Mouse (Mus musculus) embryonic facial prominence, embryonic 14.5 days (tissue): ENCODE results near the gene Ciz1. TPM values are rescaled to one million over a fixed set of nuclear protein-coding genes. Genes with fewer than 3 reads are reported as not detected.

Experiments used
- ATAC-seq: fragments of 200-750 bp; cut with Nextera tagmentation; 2 replicates; pipeline ENCODE4 v1.8.0; 2017; ENCODE audit warnings: low read depth, moderate number of reproducible peaks, moderate TSS enrichment
- DNase-seq: peaks from one replicate; pipeline ENCODE4 v3.0.0-alpha.2; 2015; ENCODE audit warnings: low spot score
- H3K27ac ChIP-seq: fragments of 300-500 bp; sonication (generic); replicated peaks from 2 replicates; pipeline ENCODE4 v1.5.1; 2014; ENCODE audit warnings: low read depth, mild to moderate bottlenecking, low read length, moderate library complexity
- H3K27me3 ChIP-seq: fragments of 300-500 bp; sonication (generic); replicated peaks from 2 replicates; pipeline ENCODE4 v1.6.1; 2014; ENCODE audit warnings: low read length; ENCODE audit not compliant: control insufficient read depth, insufficient read depth
- H3K36me3 ChIP-seq: fragments of 300-500 bp; sonication (generic); 2 replicates; pipeline ENCODE4 v1.6.1; 2014; ENCODE audit warnings: low read length, mixed read lengths; ENCODE audit not compliant: control insufficient read depth, insufficient read depth
- H3K4me1 ChIP-seq: fragments of 300-500 bp; sonication (generic); 2 replicates; pipeline ENCODE4 v1.6.1; 2014; ENCODE audit warnings: antibody characterized with exemption, low read length; ENCODE audit not compliant: control insufficient read depth, insufficient read depth
- H3K4me2 ChIP-seq: fragments of 300-500 bp; sonication (generic); 2 replicates; pipeline ENCODE4 v1.6.1; 2014; ENCODE audit warnings: low read depth, mild to moderate bottlenecking, low read length, moderate library complexity, mixed read lengths
- H3K4me3 ChIP-seq: fragments of 300-500 bp; sonication (generic); 2 replicates; pipeline ENCODE4 v1.5.1; 2014; ENCODE audit warnings: low read depth, mild to moderate bottlenecking, low read length
- H3K9ac ChIP-seq: fragments of 300-500 bp; sonication (generic); 2 replicates; pipeline ENCODE4 v1.6.1; 2014; ENCODE audit warnings: low read depth, mild to moderate bottlenecking, low read length, moderate library complexity, mixed read lengths
- H3K9me3 ChIP-seq: fragments of 300-500 bp; sonication (generic); 2 replicates; pipeline ENCODE4 v1.6.1; 2016; ENCODE audit warnings: low read length; ENCODE audit not compliant: control insufficient read depth
- WGBS: fragments of 180-500 bp; shearing (Covaris S2); extraction: QIAGEN DNeasy Blood & Tissue Kit; methylation state at CpG from one replicate; pipeline ENCODE4 v1.1.7; 2014; 5-methylcytosine and 5-hydroxymethylcytosine counted together
- polyA plus RNA-seq: library from polyadenylated mRNA; unstranded; fragments of >200 nt; fragmentation: Nextera tagmentation; extraction: Ambion mirVana; gene quantifications from 2 replicates; pipeline ENCODE4 v1.2.1, GENCODE M21; 2014

Gene Ciz1
- 41.9 and 48.0 TPM in 2 replicates for polyA plus RNA-seq

GRCm38 (mm10) chr2:32352151-32353006, at the start of gene Ciz1:
Gene Ciz1, plus strand, starts transcription at chr2:32352327.
- H3K4me2 ChIP-seq: peak within 1 kb of the TSS; percentile 69
- DNase-seq: peak; percentile 50
- WGBS: 0% methylated on average over 16 of the region's 52 CpGs

DNA sequence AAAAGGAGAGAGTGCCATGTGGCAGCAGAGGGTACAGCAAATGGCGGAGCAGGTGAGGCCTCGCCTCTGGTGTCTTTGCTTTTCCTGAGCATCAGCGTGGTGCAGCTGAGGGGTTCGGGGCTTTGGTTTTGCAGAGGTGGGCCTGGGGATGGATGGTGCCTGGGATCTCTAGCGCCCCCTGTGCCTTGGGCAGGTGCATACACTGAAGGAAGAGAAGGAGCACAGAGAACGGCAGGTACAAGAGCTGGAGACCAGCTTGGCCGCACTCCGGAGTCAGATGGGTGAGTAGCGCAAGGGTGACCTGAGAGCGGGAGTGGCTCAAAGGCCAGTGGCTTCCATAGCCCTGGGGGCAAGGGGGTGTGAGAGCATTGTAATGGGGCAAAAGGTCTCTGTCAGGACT, 49.2 kb upstream of the Ciz1 start:
- Histone ChIP-seq H3K9me3 (no peaks in the 10 kb centered on the region), H3K4me3 (no peak overlapping the region), H3K4me1 (no peaks in the 10 kb centered on the region), H3K4me2 (no peak overlapping the region), H3K27ac (no peak overlapping the region), H3K9ac (no peak overlapping the region), H3K36me3 (peaks cover 99% of the 10 kb centered on the region), H3K27me3 (no peaks in the 10 kb centered on the region)
- ATAC-seq (no peak), DNase-seq (no peak)
- WGBS: 93% methylated on average over 9 of the region's 10 CpGs

More at GRCm38 (mm10) chr2:32352151-32353006, at the start of gene Ciz1:
- peak; percentile 55 for ATAC-seq
- H3K4me1 ChIP-seq: peaks cover 17% of the 10 kb centered on the region
- H3K9ac ChIP-seq: peak within 1 kb of the TSS; percentile 83
- H3K4me3 ChIP-seq: peak within 1 kb of the TSS; percentile 73
- H3K27me3 ChIP-seq: no peaks in the 10 kb centered on the region
- H3K27ac ChIP-seq: peak within 1 kb of the TSS; percentile 86
- peaks cover 14% of the 10 kb centered on the region; the same call in 1 of the 2 replicates for H3K36me3 ChIP-seq
- no peaks in the 10 kb centered on the region for H3K9me3 ChIP-seq

DNA sequence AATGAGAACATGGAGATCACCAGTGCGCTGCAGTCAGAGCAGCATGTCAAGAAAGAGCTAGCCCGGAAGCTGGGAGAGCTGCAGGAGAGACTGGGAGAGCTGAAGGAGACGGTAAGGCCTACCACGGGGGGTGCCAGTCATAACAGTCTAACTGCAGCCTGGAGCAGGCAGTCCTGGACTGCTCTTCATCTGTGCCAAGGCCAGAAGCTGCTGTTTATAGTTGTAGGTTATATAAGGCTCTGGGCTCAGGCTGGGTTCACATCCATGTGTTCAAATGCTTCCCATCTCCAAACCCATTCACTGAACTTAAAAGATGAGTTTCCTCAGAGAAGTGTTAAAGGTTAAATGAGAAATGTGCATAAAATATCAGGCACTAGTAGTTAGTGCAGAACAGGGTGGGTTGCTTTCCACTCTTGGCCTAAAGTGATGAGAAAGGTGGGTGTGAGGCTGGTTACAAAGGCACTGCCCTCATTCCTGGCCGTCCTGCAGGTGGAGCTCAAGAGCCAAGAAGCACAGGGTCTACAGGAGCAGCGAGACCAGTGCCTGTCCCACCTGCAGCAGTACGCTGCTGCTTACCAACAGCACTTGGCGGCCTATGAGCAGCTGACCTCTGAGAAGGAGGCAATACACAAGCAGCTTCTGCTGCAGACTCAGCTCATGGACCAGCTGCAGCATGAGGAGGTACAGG, 47.8 kb upstream of the Ciz1 start:
- H3K9me3 ChIP-seq: no peaks in the 10 kb centered on the region
- ATAC-seq: peak; percentile 67
- 55% methylated on average over 8 of the region's 8 CpGs for WGBS
- peaks cover 98% of the 10 kb centered on the region for H3K36me3 ChIP-seq
- H3K4me2 ChIP-seq: no peak overlapping the region
- peak; percentile 62 for DNase-seq
- no peaks in the 10 kb centered on the region for H3K27me3 ChIP-seq
- H3K4me1 ChIP-seq: no peaks in the 10 kb centered on the region
- H3K27ac ChIP-seq: no peak overlapping the region
- no peak overlapping the region for H3K4me3 ChIP-seq
- H3K9ac ChIP-seq: no peak overlapping the region

- ATAC-seq (no peak), DNase-seq (no peak)
- H3K36me3 ChIP-seq: peaks cover 97% of the 10 kb centered on the region
- no peaks in the 10 kb centered on the region for H3K9me3 ChIP-seq
- WGBS: 84% methylated on average over 4 of the region's 5 CpGs
- no peak overlapping the region for H3K4me3 ChIP-seq
- H3K4me1 ChIP-seq: 0 out of 2 replicates have a peak, but pooled peaks cover 7% of the 10 kb centered on the region
- H3K27me3 ChIP-seq: no peaks in the 10 kb centered on the region
- no peak overlapping the region for H3K27ac ChIP-seq
- no peak overlapping the region for H3K4me2 ChIP-seq
- H3K9ac ChIP-seq: no peak overlapping the region
Observed at GRCm38 (mm10) chr2:32305668-32306067, 46.5 kb upstream of the Ciz1 start.

- Histone ChIP-seq H3K9ac (no peak overlapping the region), H3K27ac (no peak overlapping the region), H3K4me1 (peaks cover 11% of the 10 kb centered on the region; the same call in 1 of the 2 replicates), H3K36me3 (peaks cover 92% of the 10 kb centered on the region), H3K4me3 (no peak overlapping the region), H3K4me2 (no peak overlapping the region), H3K27me3 (no peaks in the 10 kb centered on the region), H3K9me3 (no peaks in the 10 kb centered on the region)
- WGBS: 77% methylated on average over 9 of the region's 9 CpGs
- ATAC-seq (no peak), DNase-seq (no peak)
Observed at GRCm38 (mm10) chr2:32306176-32306575, 46.0 kb upstream of the Ciz1 start.

DNA sequence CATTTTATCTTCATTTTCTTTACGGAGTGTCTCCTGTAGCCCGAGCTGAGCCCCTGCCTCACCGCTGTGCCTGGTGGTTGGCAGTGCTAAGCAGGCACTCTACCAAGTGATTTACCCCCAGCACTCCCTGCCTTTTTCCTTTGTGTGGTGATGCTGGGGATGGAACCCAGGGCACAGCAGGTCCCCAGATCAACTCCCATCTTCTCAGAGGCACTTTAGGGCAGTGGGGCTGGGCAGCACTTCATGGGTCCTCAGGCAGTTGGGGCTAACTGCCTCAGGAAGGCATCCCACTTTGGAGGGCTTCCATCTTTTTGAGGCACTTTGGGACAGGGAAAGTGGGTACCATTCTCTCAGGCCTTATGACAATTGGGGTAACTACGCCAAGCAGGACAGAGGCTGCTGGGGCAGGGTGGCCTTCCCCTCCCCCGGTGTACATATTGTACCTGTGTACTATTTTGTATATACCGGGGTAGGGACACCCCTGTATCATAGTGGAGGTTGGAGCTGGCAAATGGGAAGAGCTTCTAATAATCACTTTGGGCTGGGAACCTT, 44.8 kb upstream of the Ciz1 start:
- DNase-seq (no peak), ATAC-seq (no peak)
- peaks cover 81% of the 10 kb centered on the region for H3K36me3 ChIP-seq
- H3K27me3 ChIP-seq: no peaks in the 10 kb centered on the region
- no peak overlapping the region for H3K9ac ChIP-seq
- no peak overlapping the region for H3K4me3 ChIP-seq
- H3K4me2 ChIP-seq: no peak overlapping the region
- H3K4me1 ChIP-seq: peaks cover 20% of the 10 kb centered on the region
- H3K27ac ChIP-seq: no peak overlapping the region; the same call in 1 of the 2 replicates
- WGBS: 90% methylated on average over 6 of the region's 6 CpGs
- H3K9me3 ChIP-seq: no peaks in the 10 kb centered on the region

- H3K27ac ChIP-seq: no peak overlapping the region
- peaks cover 80% of the 10 kb centered on the region for H3K36me3 ChIP-seq
- no peak overlapping the region for H3K4me2 ChIP-seq
- no peak overlapping the region for H3K9ac ChIP-seq
- H3K4me1 ChIP-seq: peaks cover 24% of the 10 kb centered on the region
- DNase-seq (peak; percentile 65), ATAC-seq (no peak)
- no peak overlapping the region for H3K4me3 ChIP-seq
- 44% methylated on average over 8 of the region's 8 CpGs for WGBS
- H3K9me3 ChIP-seq: no peaks in the 10 kb centered on the region
- H3K27me3 ChIP-seq: no peaks in the 10 kb centered on the region
Observed at GRCm38 (mm10) chr2:32307941-32308760, 44.0 kb upstream of the Ciz1 start.
